Mouse (Mus musculus): ENCODE results near the gene Mlxipl. TPM values are rescaled to one million over a fixed set of nuclear protein-coding genes. Genes with fewer than 3 reads are reported as not detected.

The Mlxipl gene
- total and polyA plus RNA-seq, 3 experiments: not detected

DNA sequence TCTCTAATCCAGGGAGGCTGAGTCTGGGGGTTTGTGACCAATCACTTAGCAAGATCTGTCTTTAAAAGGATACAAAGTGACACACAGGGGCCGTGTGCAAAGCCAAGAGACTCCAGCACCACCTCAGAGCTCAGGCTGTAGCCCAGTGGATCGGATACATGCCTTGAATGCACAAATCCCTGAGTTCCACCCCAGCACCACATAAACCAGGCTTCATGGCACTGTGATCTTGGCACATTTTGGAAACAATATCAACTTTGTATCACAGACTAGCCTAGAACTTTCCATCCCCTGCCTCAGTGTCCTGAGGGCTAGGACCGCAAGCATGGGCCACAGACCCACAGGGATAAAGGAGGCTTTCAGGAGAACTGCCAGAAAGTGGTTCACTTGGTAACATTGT is 23.7 kb upstream of the Mlxipl start:
- Histone ChIP-seq H3K27me3 (ENCODE audit: control insufficient read depth in 1 of 2, insufficient read depth in 2 of 2, low read length in 2 of 2) (no peaks in the 10 kb centered on the region), H3K27ac (ENCODE audit: control insufficient read depth, low read depth, low read length) (no peak overlapping the region), H3K4me1 (ENCODE audit: control insufficient read depth in 1 of 2, insufficient read depth in 2 of 2, low read length in 2 of 2) (peaks cover 3 to 13% of the 10 kb centered on the region in 2 experiments), H3K4me3 (ENCODE audit: control insufficient read depth in 1 of 2, insufficient read depth in 1 of 2, low read depth in 2 of 2, low read length in 2 of 2) (no peak overlapping the region), H3K9ac (ENCODE audit: control insufficient read depth, low read depth, low read length, poor library complexity, severe bottlenecking) (no peak overlapping the region), H3K36me3 (ENCODE audit: control insufficient read depth in 1 of 2, insufficient read depth in 2 of 2, low read length in 2 of 2) (peaks cover 0 to 11% of the 10 kb centered on the region in 2 experiments; a peak in 2 of 4 replicates), H3K9me3 (replicated peaks; ENCODE audit: insufficient read depth, low read length) (no peaks in the 10 kb centered on the region), H3K79me2 (ENCODE audit: control insufficient read depth, insufficient read depth, low read length, poor library complexity) (peaks cover 22% of the 10 kb centered on the region)
- DNase-seq (ENCODE audit: low read depth, low spot score): no peak
- TF ChIP-seq RCOR1 (IDR thresholded peaks at IDR 0.05; ENCODE audit: low read depth, low read length) (no peak), GATA1 (IDR thresholded peaks at IDR 0.05; ENCODE audit: low read depth, low read length) (no peak), MYB (IDR thresholded peaks at IDR 0.05; ENCODE audit: low read depth, low read length) (no peak), UBTF (IDR thresholded peaks at IDR 0.05; ENCODE audit: borderline replicate concordance, insufficient read depth, low read depth, low read length) (no peak), USF2 (IDR thresholded peaks at IDR 0.05; ENCODE audit: borderline replicate concordance in 1 of 2, insufficient read depth in 1 of 2, low read depth in 1 of 2, low read length in 2 of 2) (no peak), NRF1 (IDR thresholded peaks at IDR 0.05; ENCODE audit: insufficient read depth, low read depth, low read length, poor library complexity, severe bottlenecking) (no peak), CTCF (IDR thresholded peaks at IDR 0.05 in 2 of 3, conservative IDR thresholded peaks at IDR 0.05 in 1 of 3; ENCODE audit: control insufficient read depth in 1 of 3, insufficient read depth in 1 of 3, low read depth in 2 of 3, low read length in 3 of 3, poor library complexity in 1 of 3, severe bottlenecking in 1 of 3) (no peak), CHD2 (IDR thresholded peaks at IDR 0.05; ENCODE audit: low read length) (no peak), E2F4 (IDR thresholded peaks at IDR 0.05; ENCODE audit: borderline replicate concordance, low read depth, low read length) (no peak), MXI1 (IDR thresholded peaks at IDR 0.05; ENCODE audit: low read depth, low read length) (no peak), SMC3 (IDR thresholded peaks at IDR 0.05; ENCODE audit: low read depth, low read length) (no peak)

DNA sequence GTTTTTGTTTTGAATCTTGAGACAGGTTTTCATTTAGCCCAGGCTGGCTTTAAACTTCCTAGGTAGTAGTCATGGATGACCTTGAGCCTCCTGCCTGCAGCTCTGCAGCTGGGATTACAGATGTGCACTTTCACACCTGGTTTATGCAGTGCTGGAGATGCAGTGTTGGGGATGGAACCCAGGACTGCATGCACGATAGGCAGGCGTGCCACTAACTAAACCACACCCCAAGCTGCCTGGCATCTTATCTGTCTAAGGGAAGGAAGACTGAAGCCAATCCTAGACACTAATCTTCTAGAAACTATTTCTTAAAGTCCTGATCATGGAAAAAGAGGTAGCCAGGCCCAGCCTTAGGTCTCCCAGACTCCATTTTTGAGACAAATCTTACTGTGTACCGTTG is 19.2 kb upstream of the Mlxipl start:
- H3K36me3 ChIP-seq (ENCODE audit: control insufficient read depth in 1 of 2, insufficient read depth in 2 of 2, low read length in 2 of 2): peaks cover 0 to 3% of the 10 kb centered on the region in 2 experiments; a peak in 2 of 4 replicates
- H3K27ac ChIP-seq (ENCODE audit: control insufficient read depth, low read depth, low read length): no peak overlapping the region
- H3K4me1 ChIP-seq (ENCODE audit: control insufficient read depth in 1 of 2, insufficient read depth in 2 of 2, low read length in 2 of 2): peaks cover 0 to 5% of the 10 kb centered on the region in 2 experiments; a peak in 3 of 4 replicates
- TF ChIP-seq HCFC1 (IDR thresholded peaks at IDR 0.05; ENCODE audit: low read depth, low read length) (no peak), ZC3H11A (IDR thresholded peaks at IDR 0.05; ENCODE audit: low read depth, low read length) (no peak), EP300 (IDR thresholded peaks at IDR 0.05; ENCODE audit: low read depth in 1 of 2, low read length in 2 of 2) (no peak), BHLHE40 (IDR thresholded peaks at IDR 0.05; ENCODE audit: borderline replicate concordance, low read depth, low read length) (no peak), ETS1 (IDR thresholded peaks at IDR 0.05; ENCODE audit: low read depth, low read length) (no peak), MAZ (IDR thresholded peaks at IDR 0.05; ENCODE audit: low read depth, low read length) (no peak), POLR2AphosphoS5 (IDR thresholded peaks at IDR 0.05; ENCODE audit: borderline replicate concordance, low read depth, low read length) (no peak), GATA1 (IDR thresholded peaks at IDR 0.05; ENCODE audit: low read depth, low read length) (no peak), POLR2A (IDR thresholded peaks at IDR 0.05; ENCODE audit: control insufficient read depth in 1 of 2, insufficient read depth in 1 of 2, low read depth in 1 of 2, low read length in 2 of 2, poor library complexity in 1 of 2) (no peak), TBP (IDR thresholded peaks at IDR 0.05; ENCODE audit: low read depth, low read length) (no peak), ZNF384 (IDR thresholded peaks at IDR 0.05; ENCODE audit: low read depth, low read length) (no peak), RCOR1 (IDR thresholded peaks at IDR 0.05; ENCODE audit: low read depth, low read length) (no peak), POLR2AphosphoS2 (IDR thresholded peaks at IDR 0.05; ENCODE audit: low read length) (no peak), CTCF (IDR thresholded peaks at IDR 0.05 in 2 of 3, conservative IDR thresholded peaks at IDR 0.05 in 1 of 3; ENCODE audit: control insufficient read depth in 1 of 3, insufficient read depth in 1 of 3, low read depth in 2 of 3, low read length in 3 of 3, poor library complexity in 1 of 3, severe bottlenecking in 1 of 3) (no peak), TAL1 (IDR thresholded peaks at IDR 0.05; ENCODE audit: low read length) (no peak), NELFE (IDR thresholded peaks at IDR 0.05; ENCODE audit: low read depth, low read length) (no peak)
- H3K9me3 ChIP-seq (replicated peaks; ENCODE audit: insufficient read depth, low read length): no peaks in the 10 kb centered on the region
- no peak overlapping the region for H3K4me3 ChIP-seq (ENCODE audit: control insufficient read depth in 1 of 2, insufficient read depth in 1 of 2, low read depth in 2 of 2, low read length in 2 of 2)
- no peak for DNase-seq (ENCODE audit: low read depth, low spot score)
- no peak overlapping the region for H3K9ac ChIP-seq (ENCODE audit: control insufficient read depth, low read depth, low read length, poor library complexity, severe bottlenecking)
- H3K27me3 ChIP-seq (ENCODE audit: control insufficient read depth in 1 of 2, insufficient read depth in 2 of 2, low read length in 2 of 2): no peaks in the 10 kb centered on the region
- H3K79me2 ChIP-seq (ENCODE audit: control insufficient read depth, insufficient read depth, low read length, poor library complexity): peaks cover 2% of the 10 kb centered on the region; the same call in 1 of the 2 replicates
